Mouse (Mus musculus) CD4-positive helper T cell, adult 2 months (primary cell): Measurements from ENCODE around the gene Ola1.

Experiments used
- DNase-seq: peaks from one replicate; pipeline ENCODE4 v3.0.0-alpha.2; 2012; ENCODE audit warnings: low read depth, missing footprints, low spot score

Gene Ola1

GRCm38 (mm10) chr2:73066307-73067167 is 152.2 kb downstream of the Ola1 start:
- no peak for DNase-seq

GRCm38 (mm10) chr2:73063911-73064619 is 154.7 kb downstream of the Ola1 start:
- no peak for DNase-seq

DNA sequence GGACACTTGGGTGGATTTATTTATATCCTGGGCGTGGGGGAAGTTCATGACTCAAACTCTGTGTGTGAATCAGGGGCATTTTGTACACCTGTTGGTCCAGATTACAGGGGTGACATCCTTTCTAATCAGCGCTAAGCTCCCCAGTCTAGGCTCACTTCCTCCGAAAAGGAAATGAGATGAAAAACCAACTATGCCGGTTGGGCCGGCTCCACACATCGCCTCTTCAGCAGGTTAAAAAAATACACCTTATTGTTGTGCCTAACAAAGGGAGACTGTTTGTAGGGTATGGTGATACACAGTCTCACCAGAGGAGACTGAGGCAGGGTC is 158.5 kb downstream of the Ola1 start:
- DNase-seq: no peak

DNA sequence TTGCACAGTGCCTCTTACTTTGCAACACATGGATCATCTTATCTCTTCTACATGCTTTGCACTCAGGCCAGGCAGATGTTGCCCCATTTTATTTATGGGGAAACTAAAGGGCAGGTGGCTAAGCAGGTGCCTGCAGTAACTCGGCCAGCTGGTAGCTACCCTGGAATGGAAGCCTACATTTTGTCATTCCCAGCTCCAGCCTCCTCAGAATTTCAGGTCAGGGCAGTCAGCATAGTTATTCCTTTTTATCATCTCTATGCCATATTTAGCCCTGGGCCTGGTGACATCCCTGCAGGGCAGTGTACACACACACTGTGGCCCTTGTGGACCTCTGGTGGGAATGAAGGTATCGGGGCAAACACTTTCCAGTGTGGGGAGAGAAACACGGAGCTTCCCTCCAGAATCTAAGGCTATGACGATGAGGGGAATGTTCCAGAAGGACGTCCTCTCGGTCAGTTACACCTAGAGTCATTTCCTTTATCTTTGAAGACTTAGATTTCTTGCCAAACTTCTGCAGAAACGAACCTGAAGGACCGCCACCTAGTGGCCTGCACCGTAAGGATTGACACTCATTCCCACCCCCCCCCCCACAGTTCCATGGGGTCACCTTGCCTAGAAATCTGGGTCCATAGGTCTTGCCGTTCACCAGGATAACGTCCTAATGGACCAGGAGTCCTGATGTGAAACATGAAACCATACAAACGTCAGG is 159.0 kb downstream of the Ola1 start:
- peak; percentile 57 for DNase-seq

- no peak for DNase-seq
Measured at GRCm38 (mm10) chr2:73058344-73058743, 160.4 kb downstream of the Ola1 start.

DNA sequence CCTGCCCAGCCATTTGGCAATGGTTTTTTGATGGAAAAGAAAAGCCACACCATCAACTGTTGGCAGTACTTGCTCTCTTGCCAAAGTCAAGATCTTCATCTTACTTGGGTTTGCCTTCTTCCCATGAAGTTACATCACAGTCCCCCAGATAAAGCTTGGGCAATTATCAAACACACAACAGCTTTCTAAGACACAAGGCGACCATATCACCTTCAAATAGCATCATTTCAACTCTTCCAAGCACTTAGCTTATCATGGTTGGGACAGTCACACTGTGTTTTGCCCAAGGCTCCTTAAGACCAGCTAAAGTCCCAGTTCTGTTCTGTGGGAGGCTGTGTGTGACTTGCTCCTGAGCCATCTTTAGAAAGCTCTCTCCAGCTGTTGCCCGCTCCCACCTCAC is 161.1 kb downstream of the Ola1 start:
- DNase-seq: no peak

DNA sequence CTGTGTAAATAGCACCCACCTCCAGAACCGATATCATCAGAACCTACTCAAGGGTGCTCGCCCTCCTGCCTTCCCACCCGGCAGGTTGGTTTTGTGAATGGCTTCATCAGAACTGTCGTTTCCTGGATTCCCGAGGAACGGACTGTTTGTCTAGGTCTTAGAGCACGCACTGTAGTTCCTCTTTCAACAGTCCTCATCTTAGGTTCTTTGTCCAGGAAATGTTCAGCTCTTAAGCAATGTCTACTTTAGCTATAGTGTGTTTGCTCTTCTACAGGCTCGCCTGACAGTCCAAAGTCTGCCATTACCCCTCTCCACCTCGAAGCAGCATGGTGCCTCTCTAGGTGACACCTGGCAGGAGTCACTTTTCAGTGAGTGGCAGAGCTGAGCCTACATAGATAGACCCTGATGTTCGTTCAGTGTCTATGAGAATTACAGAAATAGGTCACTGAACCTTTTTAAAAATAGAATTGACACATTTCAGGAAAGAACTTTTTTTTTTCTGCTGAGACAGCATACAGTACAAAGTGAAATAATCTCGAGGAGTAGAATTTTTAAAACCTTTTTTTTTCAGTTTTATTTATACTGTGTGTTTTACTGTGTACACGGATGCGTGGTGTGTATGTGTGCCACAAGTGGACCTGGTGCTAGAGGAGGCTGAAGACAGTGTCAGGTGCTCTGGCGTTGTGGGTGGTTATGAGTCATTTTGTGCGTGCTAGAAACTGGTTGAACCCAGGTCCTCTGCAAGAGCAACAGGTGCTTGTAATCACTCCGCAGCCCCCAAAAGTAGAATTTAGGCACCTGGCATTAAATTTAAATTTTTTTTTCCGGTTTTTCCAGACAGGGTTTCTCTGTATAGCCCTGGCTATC is 162.4 kb downstream of the Ola1 start:
- DNase-seq: no peak

GRCm38 (mm10) chr2:73053791-73054490 is 164.8 kb downstream of the Ola1 start:
- peak; percentile 51 for DNase-seq

DNA sequence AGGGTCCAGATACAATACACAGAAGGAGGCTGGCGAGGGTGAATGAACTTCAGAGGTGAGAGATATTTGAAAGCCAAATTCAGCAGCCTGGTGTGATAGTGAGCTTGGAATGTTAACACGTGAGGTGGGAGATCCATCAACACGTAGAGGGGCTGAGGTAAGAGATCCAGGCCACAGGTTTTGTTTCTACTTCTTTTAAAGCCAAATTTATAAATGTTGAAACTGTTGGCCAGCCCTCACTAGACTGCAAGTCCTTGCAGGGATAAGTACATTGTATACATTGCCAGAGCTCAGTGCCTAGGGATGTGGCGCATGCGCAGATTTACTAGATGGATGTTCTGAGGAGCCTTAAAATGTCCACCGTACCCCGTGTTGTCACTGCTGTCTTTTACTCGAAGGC is 168.3 kb downstream of the Ola1 start:
- DNase-seq: no peak

GRCm38 (mm10) chr2:73049977-73050376 is 168.7 kb downstream of the Ola1 start:
- DNase-seq: no peak

DNA sequence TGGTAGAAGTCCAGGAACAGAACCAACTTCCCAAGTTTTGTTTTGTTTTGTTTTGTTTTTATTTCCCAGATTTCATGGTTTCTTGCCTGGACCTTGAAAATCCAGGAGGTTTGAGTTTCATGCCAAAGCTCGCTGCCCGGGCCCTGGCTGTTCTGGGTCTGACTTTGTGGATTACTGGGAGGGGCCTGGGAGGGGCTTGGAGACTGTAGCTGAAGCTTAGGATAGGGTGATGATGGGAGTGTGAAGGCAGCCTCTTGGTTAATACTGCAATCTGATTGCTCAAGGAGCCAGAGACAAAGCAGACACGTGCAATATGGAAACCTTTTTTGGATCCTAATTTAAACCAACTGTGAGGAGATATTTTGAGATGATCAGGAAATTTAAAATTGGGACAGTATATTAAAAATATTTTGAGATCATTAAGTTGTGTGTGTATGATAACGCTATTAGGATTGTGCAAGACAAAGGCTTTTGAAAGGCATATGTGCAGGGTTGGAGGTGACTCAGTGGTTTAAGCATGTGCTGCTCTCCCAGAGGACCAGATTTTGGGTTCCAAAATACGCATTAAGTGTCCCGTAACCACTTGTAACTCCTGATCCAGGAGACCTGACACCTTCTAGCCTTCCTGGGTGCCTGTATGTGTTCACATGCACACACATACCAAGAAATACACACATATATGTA is 169.6 kb downstream of the Ola1 start:
- no peak for DNase-seq

DNA sequence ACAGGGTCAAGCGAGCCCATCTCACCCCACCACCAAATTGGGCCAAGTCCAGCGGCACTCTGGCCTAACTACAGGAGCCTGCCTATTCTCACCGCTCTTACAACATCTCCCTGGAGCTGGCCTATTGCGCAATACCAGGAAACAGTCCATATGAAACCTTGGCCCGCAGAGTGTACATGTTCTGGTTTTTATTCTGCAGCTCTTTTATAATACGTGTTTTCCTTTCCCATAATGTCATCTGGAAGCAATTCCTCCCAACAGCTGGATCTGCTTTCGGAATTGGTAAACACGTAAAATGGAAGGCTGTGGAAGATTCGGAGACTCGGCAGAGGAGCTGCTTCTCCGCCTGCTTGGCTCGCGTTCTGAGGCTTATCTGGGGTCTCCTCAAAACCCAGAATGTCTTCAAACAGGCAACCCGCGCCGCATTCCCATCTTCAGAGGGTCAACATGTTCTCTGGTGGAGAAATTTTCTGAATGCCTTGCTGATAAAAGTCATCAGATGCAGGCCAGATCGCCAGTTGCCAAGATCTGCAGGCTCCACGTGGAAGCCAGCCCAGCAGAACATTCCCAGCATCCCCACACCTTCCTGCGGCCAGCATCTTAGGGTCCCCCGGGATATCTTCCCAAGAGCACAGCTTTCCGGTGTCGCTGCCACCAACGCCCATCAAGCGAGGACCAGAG is 171.5 kb downstream of the Ola1 start:
- DNase-seq: no peak

GRCm38 (mm10) chr2:73046576-73046975 is 172.1 kb downstream of the Ola1 start:
- DNase-seq: no peak

GRCm38 (mm10) chr2:73045505-73045904 is 173.2 kb downstream of the Ola1 start:
- DNase-seq: no peak
